Mouse (Mus musculus) stomach, embryonic 14.5 days (tissue): ENCODE measurements around the gene L3mbtl4. TPM values are rescaled to one million over a fixed set of nuclear protein-coding genes. Genes with fewer than 3 reads are reported as not detected.

Source experiments
- ATAC-seq: fragments of 200-750 bp; cut with Nextera tagmentation; 2 replicates; pipeline ENCODE4 v1.8.0; 2017; ENCODE audit warnings: low read depth, moderate TSS enrichment; ENCODE audit not compliant: insufficient number of reproducible peaks, insufficient read depth, low FRiP score
- H3K27ac ChIP-seq: fragments of 300-500 bp; sonication (generic); 2 replicates; pipeline ENCODE4 v1.5.1; 2014; ENCODE audit warnings: mild to moderate bottlenecking, low read length, moderate library complexity, mixed read lengths
- H3K27me3 ChIP-seq: fragments of 300-500 bp; sonication (generic); 2 replicates; pipeline ENCODE4 v1.6.1; 2014; ENCODE audit warnings: low read length, control low read depth, mixed read lengths; ENCODE audit not compliant: control insufficient read depth, insufficient read depth
- H3K36me3 ChIP-seq: fragments of 300-500 bp; sonication (generic); 2 replicates; pipeline ENCODE4 v1.6.1; 2014; ENCODE audit warnings: mild to moderate bottlenecking, control low read depth, low read length, moderate library complexity, mixed read lengths; ENCODE audit not compliant: control insufficient read depth, insufficient read depth
- H3K4me1 ChIP-seq: fragments of 300-500 bp; sonication (generic); 2 replicates; pipeline ENCODE4 v1.6.1; 2014; ENCODE audit warnings: low read length, control low read depth, mixed read lengths; ENCODE audit not compliant: control insufficient read depth, insufficient read depth
- H3K4me2 ChIP-seq: fragments of 300-500 bp; sonication (generic); replicated peaks from 2 replicates; pipeline ENCODE4 v1.6.1; 2014; ENCODE audit warnings: low read depth, low read length, control low read depth
- H3K4me3 ChIP-seq: fragments of 300-500 bp; sonication (generic); 2 replicates; pipeline ENCODE4 v1.5.1; 2014; ENCODE audit warnings: low read depth, low read length, control low read depth
- H3K9ac ChIP-seq: fragments of 300-500 bp; sonication (generic); replicated peaks from 2 replicates; pipeline ENCODE4 v1.6.1; 2014; ENCODE audit warnings: low read depth, mild to moderate bottlenecking, control low read depth, low read length, moderate library complexity, mixed read lengths
- H3K9me3 ChIP-seq: fragments of 300-500 bp; sonication (generic); 2 replicates; pipeline ENCODE4 v1.6.1; 2016; ENCODE audit warnings: low read depth, low read length, control low read depth; ENCODE audit not compliant: control insufficient read depth
- WGBS: fragments of 180-500 bp; shearing (Covaris S2); extraction: QIAGEN DNeasy Blood & Tissue Kit; methylation state at CpG from one replicate; pipeline ENCODE4 v1.1.7; 2014; 5-methylcytosine and 5-hydroxymethylcytosine counted together
- polyA plus RNA-seq: library from polyadenylated mRNA; unstranded; fragments of >200 nt; fragmentation: Nextera tagmentation; extraction: Ambion mirVana; gene quantifications from 2 replicates; pipeline ENCODE4 v1.2.1, GENCODE M21; 2014

Gene L3mbtl4
- polyA plus RNA-seq, 1 experiment from 2014 or later: not detected

DNA sequence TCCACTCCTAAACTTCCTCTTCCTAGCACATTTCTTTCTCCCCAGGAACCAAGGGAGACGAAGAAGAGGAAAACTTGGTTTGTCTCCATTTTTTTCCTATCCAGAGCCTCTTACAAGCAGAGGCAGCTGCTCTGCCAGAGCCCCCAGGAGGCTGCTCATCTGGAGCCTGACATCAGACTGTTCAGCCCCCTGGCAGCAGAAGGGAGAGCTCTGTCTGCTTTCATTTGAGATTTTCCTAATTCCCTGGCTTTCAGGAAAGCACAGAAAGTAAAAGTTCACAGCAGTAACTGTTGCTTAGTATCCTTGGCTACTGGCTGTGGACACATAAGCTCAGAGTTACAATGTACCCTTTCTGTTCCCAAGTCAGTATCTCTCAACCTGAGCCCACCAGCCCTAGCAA lies 474.7 kb downstream of the L3mbtl4 start:
- Histone ChIP-seq H3K4me1 (0 out of 2 replicates have a peak, but pooled peaks cover 4% of the 10 kb centered on the region), H3K36me3 (no peaks in the 10 kb centered on the region), H3K9ac (no peak overlapping the region), H3K4me2 (no peak overlapping the region), H3K4me3 (no peak overlapping the region), H3K27me3 (no peaks in the 10 kb centered on the region), H3K27ac (no peak overlapping the region), H3K9me3 (no peaks in the 10 kb centered on the region)
- WGBS: 56% methylated on average over 1 of the region's 1 CpGs
- ATAC-seq: no peak

DNA sequence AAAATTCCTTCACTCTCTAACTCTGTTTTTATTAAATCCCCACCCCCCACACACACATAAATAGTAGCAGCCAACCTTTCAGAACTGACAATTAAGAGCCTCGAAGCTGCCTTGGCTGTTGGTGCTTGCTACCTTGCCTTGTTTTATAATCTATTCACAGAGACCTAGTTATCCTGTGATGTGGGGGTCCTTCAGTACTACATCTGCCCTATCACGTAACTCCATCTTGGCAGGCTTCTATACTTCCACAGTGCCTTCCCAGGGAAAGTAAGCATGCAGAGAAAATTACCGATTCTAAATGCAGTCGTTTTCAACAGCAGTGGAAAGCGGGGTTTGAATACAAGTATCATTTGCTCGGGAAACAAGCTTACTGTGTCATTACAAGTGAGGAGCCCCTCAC lies 476.9 kb downstream of the L3mbtl4 start:
- no peaks in the 10 kb centered on the region for H3K36me3 ChIP-seq
- 73% methylated on average over 6 of the region's 6 CpGs for WGBS
- no peaks in the 10 kb centered on the region for H3K9me3 ChIP-seq
- ATAC-seq: no peak
- H3K27me3 ChIP-seq: no peaks in the 10 kb centered on the region
- H3K4me3 ChIP-seq: no peak overlapping the region
- no peak overlapping the region for H3K9ac ChIP-seq
- 0 out of 2 replicates have a peak, but pooled peaks cover 4% of the 10 kb centered on the region for H3K4me1 ChIP-seq
- H3K4me2 ChIP-seq: no peak overlapping the region
- no peak overlapping the region for H3K27ac ChIP-seq

DNA sequence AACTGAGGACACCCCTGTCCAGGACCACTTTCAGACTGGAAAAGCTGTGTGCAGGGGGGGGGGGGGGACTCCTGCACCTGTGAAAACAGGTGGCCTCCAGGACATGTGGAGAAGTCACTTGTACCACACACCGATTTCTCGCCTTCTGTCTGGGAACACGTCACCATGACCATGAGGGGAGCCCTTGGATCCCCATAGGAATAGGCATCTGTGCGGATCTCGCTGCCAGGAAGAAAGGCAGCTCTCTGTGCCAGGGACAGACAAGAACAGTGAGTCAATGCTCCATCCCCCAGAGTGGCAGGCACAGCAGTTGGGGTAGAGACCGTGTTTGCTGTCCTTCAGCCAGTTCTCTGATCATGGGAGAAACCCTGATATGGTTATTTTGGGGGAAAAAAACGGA lies 479.5 kb downstream of the L3mbtl4 start:
- 87% methylated on average over 7 of the region's 7 CpGs for WGBS
- H3K36me3 ChIP-seq: no peaks in the 10 kb centered on the region
- H3K27me3 ChIP-seq: no peaks in the 10 kb centered on the region
- no peaks in the 10 kb centered on the region for H3K9me3 ChIP-seq
- no peak overlapping the region for H3K27ac ChIP-seq
- H3K4me1 ChIP-seq: 0 out of 2 replicates have a peak, but pooled peaks cover 4% of the 10 kb centered on the region
- no peak overlapping the region for H3K4me2 ChIP-seq
- no peak for ATAC-seq
- no peak overlapping the region for H3K4me3 ChIP-seq
- H3K9ac ChIP-seq: no peak overlapping the region

DNA sequence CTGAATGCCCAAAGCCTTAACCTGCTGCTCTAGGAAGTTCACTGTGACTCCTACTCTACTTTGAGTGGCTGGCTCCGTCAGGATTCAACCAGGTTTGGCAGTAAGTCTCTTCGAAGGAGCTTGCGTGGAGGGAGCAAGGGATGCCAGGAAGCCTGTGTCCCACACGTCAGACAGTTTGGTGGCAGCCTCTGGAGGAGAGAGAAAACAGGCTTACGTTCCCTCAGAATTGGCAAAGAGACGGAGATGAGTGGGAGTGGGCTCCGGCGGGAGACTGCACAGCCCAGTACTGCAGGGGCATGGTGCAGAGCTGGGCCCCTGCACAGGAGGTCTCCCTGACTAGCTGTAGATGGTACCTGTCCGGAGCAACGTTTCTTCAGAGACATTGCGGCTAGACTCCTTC lies 481.2 kb downstream of the L3mbtl4 start:
- no peak for ATAC-seq
- no peak overlapping the region for H3K4me2 ChIP-seq
- no peak overlapping the region for H3K9ac ChIP-seq
- no peaks in the 10 kb centered on the region for H3K4me1 ChIP-seq
- no peaks in the 10 kb centered on the region for H3K9me3 ChIP-seq
- H3K4me3 ChIP-seq: no peak overlapping the region
- H3K36me3 ChIP-seq: no peaks in the 10 kb centered on the region
- no peaks in the 10 kb centered on the region for H3K27me3 ChIP-seq
- WGBS: 87% methylated on average over 11 of the region's 11 CpGs
- H3K27ac ChIP-seq: no peak overlapping the region

DNA sequence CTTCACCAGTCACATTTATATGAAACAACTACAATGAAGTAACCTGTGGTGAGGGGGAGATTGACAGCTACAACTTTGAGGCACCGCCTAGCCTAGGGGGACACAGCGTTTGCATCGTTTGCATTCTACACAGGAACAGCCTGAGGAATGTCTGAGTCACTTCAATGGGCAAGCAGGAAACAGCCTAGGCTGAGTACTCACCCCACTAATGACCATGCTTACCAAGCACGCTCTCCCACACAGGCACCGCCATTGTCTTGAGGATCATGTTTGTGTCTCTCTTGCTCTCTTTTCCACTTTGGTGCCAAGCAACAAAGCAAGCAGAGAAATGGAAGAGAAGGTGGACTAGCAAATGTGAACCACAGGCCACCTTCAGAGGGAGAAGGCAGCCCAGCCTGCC lies 484.8 kb downstream of the L3mbtl4 start:
- Histone ChIP-seq H3K9me3 (no peaks in the 10 kb centered on the region), H3K27me3 (no peaks in the 10 kb centered on the region), H3K4me3 (no peak overlapping the region), H3K36me3 (no peaks in the 10 kb centered on the region), H3K9ac (no peak overlapping the region), H3K4me1 (no peaks in the 10 kb centered on the region), H3K27ac (no peak overlapping the region), H3K4me2 (no peak overlapping the region)
- ATAC-seq: no peak
- 62% methylated on average over 5 of the region's 5 CpGs for WGBS

DNA sequence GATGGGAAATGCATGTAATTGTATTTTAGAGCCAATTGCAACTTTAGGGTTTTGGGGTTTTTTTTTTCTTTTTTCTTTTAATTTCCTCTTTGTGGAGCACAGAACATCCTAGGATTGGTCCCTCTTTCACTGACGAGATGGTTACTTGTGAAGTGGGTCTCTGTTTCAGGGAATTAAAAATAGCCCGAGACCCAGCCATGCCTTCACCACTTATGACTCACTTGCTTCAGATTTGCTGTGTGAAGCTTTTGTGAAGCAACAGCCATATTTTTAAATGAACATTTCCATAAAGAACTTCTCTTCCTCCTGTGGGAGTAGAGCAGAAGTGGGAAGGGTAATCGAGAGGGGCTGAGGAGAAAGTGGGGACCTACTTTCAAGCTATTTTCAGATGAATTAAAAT lies 485.3 kb downstream of the L3mbtl4 start:
- H3K4me1 ChIP-seq: no peaks in the 10 kb centered on the region
- H3K9ac ChIP-seq: no peak overlapping the region
- no peak for ATAC-seq
- H3K9me3 ChIP-seq: no peaks in the 10 kb centered on the region
- H3K27me3 ChIP-seq: no peaks in the 10 kb centered on the region
- H3K27ac ChIP-seq: no peak overlapping the region
- no peaks in the 10 kb centered on the region for H3K36me3 ChIP-seq
- H3K4me3 ChIP-seq: no peak overlapping the region
- no peak overlapping the region for H3K4me2 ChIP-seq
- WGBS: 81% methylated on average over 3 of the region's 3 CpGs

DNA sequence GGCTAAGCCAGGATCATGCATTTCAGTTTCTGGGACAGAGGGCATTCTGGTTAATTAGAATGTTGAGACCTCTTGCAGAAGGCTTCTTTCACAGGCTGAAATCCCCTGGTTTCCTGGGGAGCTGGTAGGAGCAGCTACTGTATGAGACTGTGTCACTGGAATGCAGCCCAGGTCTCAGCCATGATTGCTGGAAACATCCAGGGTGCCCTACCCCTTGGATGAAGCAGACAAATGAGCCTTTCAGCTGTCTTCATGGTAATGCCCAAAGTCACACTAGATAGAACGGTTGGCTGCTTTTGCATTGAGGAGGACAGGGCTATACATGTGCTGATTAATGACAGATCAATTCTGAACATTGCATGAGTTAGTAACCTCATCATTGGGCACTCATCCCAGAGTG lies 486.4 kb downstream of the L3mbtl4 start:
- Histone ChIP-seq H3K9me3 (no peaks in the 10 kb centered on the region), H3K9ac (no peak overlapping the region), H3K27me3 (no peaks in the 10 kb centered on the region), H3K27ac (no peak overlapping the region), H3K36me3 (no peaks in the 10 kb centered on the region), H3K4me2 (no peak overlapping the region), H3K4me1 (no peaks in the 10 kb centered on the region), H3K4me3 (no peak overlapping the region)
- 75% methylated on average over 1 of the region's 1 CpGs for WGBS
- no peak for ATAC-seq

DNA sequence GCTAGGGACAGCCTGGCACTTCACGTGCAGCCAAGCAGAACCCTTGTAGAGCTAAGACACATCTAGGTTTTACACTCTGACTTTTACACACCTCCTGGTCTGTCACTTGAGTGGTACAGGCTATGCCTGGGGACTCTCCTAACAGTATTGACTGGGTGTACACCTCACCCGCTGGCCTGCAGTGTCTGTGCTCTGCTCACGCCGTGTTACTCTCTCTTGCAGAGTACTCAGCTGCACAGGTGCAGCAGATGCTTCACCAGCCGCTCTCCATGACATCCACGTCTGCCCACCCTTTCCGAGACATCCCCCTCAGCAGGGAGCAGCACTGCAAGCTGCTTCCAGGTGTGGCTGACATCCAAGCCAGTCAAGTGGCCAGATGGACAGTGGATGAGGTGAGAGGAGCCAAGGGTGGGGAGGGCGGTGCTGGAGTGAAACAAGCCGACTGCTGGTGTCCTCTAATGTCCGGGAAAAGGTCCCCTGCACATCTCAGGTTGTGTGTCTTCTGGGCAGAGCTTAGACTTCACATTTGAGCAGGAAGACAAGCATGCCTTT lies 490.8 kb downstream of the L3mbtl4 start:
- Histone ChIP-seq H3K27ac (no peak overlapping the region), H3K36me3 (no peaks in the 10 kb centered on the region), H3K4me1 (no peaks in the 10 kb centered on the region), H3K9ac (no peak overlapping the region), H3K4me3 (no peak overlapping the region), H3K4me2 (no peak overlapping the region), H3K9me3 (no peaks in the 10 kb centered on the region), H3K27me3 (no peaks in the 10 kb centered on the region)
- ATAC-seq: no peak
- 83% methylated on average over 10 of the region's 10 CpGs for WGBS

DNA sequence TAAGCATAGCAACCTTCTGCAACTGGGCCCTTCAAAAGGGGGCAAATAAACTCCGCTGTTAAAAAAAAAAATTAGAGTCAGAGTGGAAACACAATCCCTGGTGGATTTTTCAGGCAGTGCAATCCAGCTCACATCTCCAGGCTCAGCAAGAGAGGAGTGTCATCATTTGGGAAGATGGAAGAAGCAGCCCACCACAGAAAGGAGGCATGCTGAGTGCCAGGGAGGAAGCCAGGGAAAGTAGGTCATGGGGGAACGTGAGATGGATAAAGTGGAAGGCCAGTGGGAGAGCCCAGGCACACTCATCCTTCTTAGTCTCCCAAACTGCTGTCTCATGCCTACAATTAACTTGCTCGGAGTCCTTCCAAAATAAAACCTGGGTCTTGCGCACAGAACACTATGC lies 496.0 kb downstream of the L3mbtl4 start:
- 75% methylated on average over 4 of the region's 4 CpGs for WGBS
- H3K4me3 ChIP-seq: no peak overlapping the region
- H3K9me3 ChIP-seq: no peaks in the 10 kb centered on the region
- H3K27ac ChIP-seq: no peak overlapping the region
- ATAC-seq: no peak
- H3K36me3 ChIP-seq: no peaks in the 10 kb centered on the region
- no peaks in the 10 kb centered on the region for H3K27me3 ChIP-seq
- no peak overlapping the region for H3K4me2 ChIP-seq
- no peaks in the 10 kb centered on the region for H3K4me1 ChIP-seq
- no peak overlapping the region for H3K9ac ChIP-seq
